Mouse (Mus musculus) liver, adult 2 months (tissue): ENCODE data around the gene B2m.

Experiments
- CTCF ChIP-seq: fragments of 200-500 bp; IDR thresholded peaks from 2 replicates; pipeline ENCODE4 v1.5.1; 2011; ENCODE audit warnings: low read depth, low read length, control low read depth
- POLR2A ChIP-seq: fragments of 200-500 bp; IDR thresholded peaks from 2 replicates; pipeline ENCODE4 v1.6.1; 2011; ENCODE audit warnings: low read length, control low read depth; ENCODE audit not compliant: insufficient read depth; ENCODE audit errors: extremely low read depth

GRCm38 (mm10) chr2:122149716-122150115 lies 2.2 kb downstream of the B2m start:
- TF ChIP-seq POLR2A (no peak), CTCF (no peak)
